Mouse (Mus musculus) embryonic facial prominence, embryonic 14.5 days (tissue): ENCODE results near the gene Fn3krp. TPM values are rescaled to one million over a fixed set of nuclear protein-coding genes. Genes with fewer than 3 reads are reported as not detected.

ENCODE experiments used
- ATAC-seq: fragments of 200-750 bp; cut with Nextera tagmentation; 2 replicates; pipeline ENCODE4 v1.8.0; 2017; ENCODE audit warnings: low read depth, moderate number of reproducible peaks, moderate TSS enrichment
- DNase-seq: peaks from one replicate; pipeline ENCODE4 v3.0.0-alpha.2; 2015; ENCODE audit warnings: low spot score
- H3K27ac ChIP-seq: fragments of 300-500 bp; sonication (generic); replicated peaks from 2 replicates; pipeline ENCODE4 v1.5.1; 2014; ENCODE audit warnings: low read depth, mild to moderate bottlenecking, low read length, moderate library complexity
- H3K27me3 ChIP-seq: fragments of 300-500 bp; sonication (generic); replicated peaks from 2 replicates; pipeline ENCODE4 v1.6.1; 2014; ENCODE audit warnings: low read length; ENCODE audit not compliant: control insufficient read depth, insufficient read depth
- H3K36me3 ChIP-seq: fragments of 300-500 bp; sonication (generic); 2 replicates; pipeline ENCODE4 v1.6.1; 2014; ENCODE audit warnings: low read length, mixed read lengths; ENCODE audit not compliant: control insufficient read depth, insufficient read depth
- H3K4me1 ChIP-seq: fragments of 300-500 bp; sonication (generic); 2 replicates; pipeline ENCODE4 v1.6.1; 2014; ENCODE audit warnings: antibody characterized with exemption, low read length; ENCODE audit not compliant: control insufficient read depth, insufficient read depth
- H3K4me2 ChIP-seq: fragments of 300-500 bp; sonication (generic); 2 replicates; pipeline ENCODE4 v1.6.1; 2014; ENCODE audit warnings: low read depth, mild to moderate bottlenecking, low read length, moderate library complexity, mixed read lengths
- H3K4me3 ChIP-seq: fragments of 300-500 bp; sonication (generic); 2 replicates; pipeline ENCODE4 v1.5.1; 2014; ENCODE audit warnings: low read depth, mild to moderate bottlenecking, low read length
- H3K9ac ChIP-seq: fragments of 300-500 bp; sonication (generic); 2 replicates; pipeline ENCODE4 v1.6.1; 2014; ENCODE audit warnings: low read depth, mild to moderate bottlenecking, low read length, moderate library complexity, mixed read lengths
- H3K9me3 ChIP-seq: fragments of 300-500 bp; sonication (generic); 2 replicates; pipeline ENCODE4 v1.6.1; 2016; ENCODE audit warnings: low read length; ENCODE audit not compliant: control insufficient read depth
- WGBS: fragments of 180-500 bp; shearing (Covaris S2); extraction: QIAGEN DNeasy Blood & Tissue Kit; methylation state at CpG from one replicate; pipeline ENCODE4 v1.1.7; 2014; 5-methylcytosine and 5-hydroxymethylcytosine counted together
- polyA plus RNA-seq: library from polyadenylated mRNA; unstranded; fragments of >200 nt; fragmentation: Nextera tagmentation; extraction: Ambion mirVana; gene quantifications from 2 replicates; pipeline ENCODE4 v1.2.1, GENCODE M21; 2014

Fn3krp gene
- polyA plus RNA-seq, 1 experiment from 2014 or later, result 6.6 TPM

DNA sequence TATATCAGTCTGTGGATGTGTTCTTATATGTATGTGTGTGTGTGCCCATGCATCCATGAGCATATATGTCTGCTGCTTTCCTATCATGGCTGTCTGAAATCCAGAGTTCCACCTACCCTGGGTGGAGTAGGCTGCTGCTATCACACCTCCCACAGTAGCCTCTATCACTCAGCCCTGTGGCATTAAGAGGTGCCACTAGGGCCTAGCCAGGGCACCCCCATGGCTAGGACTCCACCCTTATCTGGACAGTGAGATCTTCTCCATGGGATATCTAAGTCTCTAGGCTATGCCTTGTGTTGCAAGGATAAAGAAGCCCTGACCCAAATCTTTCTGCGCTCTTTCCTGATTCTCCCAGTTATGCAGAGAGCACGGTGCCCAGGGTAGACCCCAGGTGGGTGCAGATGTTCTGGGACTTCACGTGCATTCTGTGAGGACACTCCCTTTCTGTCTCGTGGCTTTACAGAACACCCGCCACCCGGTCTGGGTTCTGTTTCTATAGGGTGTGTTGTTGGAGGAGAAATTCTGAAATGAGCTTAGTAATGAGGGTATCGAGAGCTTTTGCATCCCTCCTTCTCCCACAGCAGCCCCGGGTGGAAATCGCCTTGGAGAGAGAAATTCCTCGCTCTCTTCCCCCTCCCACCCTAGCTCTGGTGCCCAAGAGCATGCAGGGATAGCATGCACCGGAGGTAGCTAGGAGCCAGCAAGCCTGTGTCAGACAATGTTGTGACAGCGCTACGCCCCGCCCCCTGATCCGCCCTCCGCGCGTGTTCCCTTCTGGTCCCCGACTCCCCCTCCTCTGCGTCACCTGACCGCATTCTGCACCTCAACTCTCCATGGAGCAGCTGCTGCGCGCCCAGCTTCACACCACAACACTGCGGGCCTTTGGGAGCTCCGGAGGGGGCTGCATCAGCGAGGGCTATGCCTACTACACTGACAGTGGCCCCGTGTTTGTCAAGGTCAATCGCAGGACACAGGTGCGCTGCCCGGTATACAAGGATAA is 13.3 kb downstream of the Fn3krp start, which contains the start of gene Fn3k:
Gene Fn3k, plus strand, starts transcription at position 758 of the 1,000 bp plus-strand sequence.
- H3K4me1 ChIP-seq, result peaks cover 12% of the 10 kb centered on the region
- ATAC-seq (peak; percentile 95), DNase-seq (peak; percentile 91)
- no peaks in the 10 kb centered on the region for H3K9me3 ChIP-seq
- peak within 1 kb of the TSS; percentile 54 for H3K9ac ChIP-seq
- H3K27ac ChIP-seq, result peak within 1 kb of the TSS; percentile 28; the same call in 1 of the 2 replicates
- peaks cover 16% of the 10 kb centered on the region for H3K36me3 ChIP-seq
- H3K4me2 ChIP-seq, result peak within 1 kb of the TSS; percentile 79
- no peaks in the 10 kb centered on the region for H3K27me3 ChIP-seq
- H3K4me3 ChIP-seq, result peak within 1 kb of the TSS; percentile 41
- 9% methylated on average over 23 of the region's 30 CpGs for WGBS

DNA sequence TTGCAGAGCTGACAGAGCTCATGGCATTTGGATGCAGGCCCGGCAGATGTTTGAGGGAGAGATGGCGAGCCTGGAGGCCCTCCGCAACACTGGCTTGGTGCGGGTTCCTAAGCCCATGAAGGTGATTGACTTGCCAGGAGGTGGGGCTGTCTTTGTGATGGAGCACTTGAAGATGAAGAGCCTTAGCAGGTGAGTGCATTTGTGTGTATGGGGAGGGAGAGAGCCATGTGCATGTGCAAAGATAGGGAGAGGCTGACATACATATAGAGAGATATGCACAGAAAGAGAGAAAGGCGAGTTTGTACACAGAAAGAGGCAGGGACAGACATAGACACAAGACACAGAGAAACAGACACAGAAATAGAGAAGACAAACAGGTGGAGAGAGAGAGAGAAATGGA is 16.0 kb downstream of the Fn3krp start:
- peaks cover 12% of the 10 kb centered on the region for H3K4me1 ChIP-seq
- 73% methylated on average over 5 of the region's 5 CpGs for WGBS
- no peak overlapping the region for H3K4me3 ChIP-seq
- H3K4me2 ChIP-seq, result no peak overlapping the region
- H3K9ac ChIP-seq, result no peak overlapping the region
- no peaks in the 10 kb centered on the region for H3K36me3 ChIP-seq
- ATAC-seq (no peak), DNase-seq (no peak)
- H3K9me3 ChIP-seq, result no peaks in the 10 kb centered on the region
- H3K27ac ChIP-seq, result no peak overlapping the region
- no peaks in the 10 kb centered on the region for H3K27me3 ChIP-seq

DNA sequence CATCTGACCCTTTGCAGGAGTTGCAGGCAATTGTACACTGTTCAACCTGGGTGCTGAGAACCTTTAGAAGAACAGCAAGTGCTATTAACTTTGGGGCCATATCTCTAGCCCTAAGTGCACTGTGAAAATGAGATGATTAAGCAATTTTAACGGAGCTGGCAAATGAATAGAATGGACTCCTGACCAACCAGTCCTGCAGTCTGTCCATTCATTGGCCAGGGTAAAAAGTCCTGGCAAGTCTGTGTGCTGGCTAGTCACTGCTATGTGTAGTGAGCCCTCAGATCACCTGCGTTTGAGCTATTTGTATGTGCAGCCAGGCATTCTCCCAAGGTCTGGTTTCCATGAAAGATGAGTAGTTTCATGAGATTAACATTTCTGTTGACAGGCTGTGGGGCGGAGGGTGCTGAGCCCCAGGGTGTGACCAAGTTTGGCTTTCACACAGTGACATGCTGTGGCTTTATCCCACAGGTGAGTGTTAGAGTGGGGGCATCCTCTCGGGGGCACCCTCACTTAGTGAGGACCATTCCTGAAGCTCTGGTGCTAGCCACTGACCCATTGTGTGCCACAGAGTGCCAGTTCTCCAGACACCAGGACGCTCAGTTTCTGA is 18.6 kb downstream of the Fn3krp start:
- DNase-seq, result no peak
- ATAC-seq, result no peak
- Histone ChIP-seq H3K36me3 (no peaks in the 10 kb centered on the region), H3K9ac (no peak overlapping the region), H3K4me2 (no peak overlapping the region), H3K9me3 (no peaks in the 10 kb centered on the region), H3K27ac (no peak overlapping the region), H3K4me1 (peaks cover 5% of the 10 kb centered on the region), H3K27me3 (no peaks in the 10 kb centered on the region), H3K4me3 (no peak overlapping the region)
- 66% methylated on average over 5 of the region's 5 CpGs for WGBS

DNA sequence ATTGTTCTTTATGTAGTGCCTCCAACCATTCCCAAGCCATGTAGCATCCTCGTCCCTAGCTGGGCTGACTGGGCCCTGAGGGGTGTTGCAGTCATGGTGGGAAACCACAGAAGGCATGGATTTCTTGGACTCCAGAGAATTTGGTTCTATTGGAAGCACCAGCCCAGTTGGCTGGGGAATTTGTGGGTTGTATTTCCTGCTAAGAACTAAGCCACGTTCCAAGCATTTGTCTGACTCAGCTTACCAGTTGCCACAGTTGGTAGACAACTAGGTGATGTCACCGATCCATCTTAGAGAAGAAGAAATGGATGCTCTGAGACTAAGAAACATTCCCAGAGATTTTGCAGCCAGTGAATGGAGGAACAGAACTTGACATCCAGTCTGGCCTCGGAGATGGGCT is 20.5 kb downstream of the Fn3krp start:
- Histone ChIP-seq H3K9ac (no peak overlapping the region), H3K27me3 (no peaks in the 10 kb centered on the region; the same call in 1 of the 2 replicates), H3K4me2 (no peak overlapping the region), H3K9me3 (no peaks in the 10 kb centered on the region), H3K4me3 (no peak overlapping the region), H3K36me3 (no peaks in the 10 kb centered on the region), H3K27ac (no peak overlapping the region), H3K4me1 (no peaks in the 10 kb centered on the region)
- no peak for DNase-seq
- 86% methylated on average over 4 of the region's 4 CpGs for WGBS
- no peak for ATAC-seq

DNA sequence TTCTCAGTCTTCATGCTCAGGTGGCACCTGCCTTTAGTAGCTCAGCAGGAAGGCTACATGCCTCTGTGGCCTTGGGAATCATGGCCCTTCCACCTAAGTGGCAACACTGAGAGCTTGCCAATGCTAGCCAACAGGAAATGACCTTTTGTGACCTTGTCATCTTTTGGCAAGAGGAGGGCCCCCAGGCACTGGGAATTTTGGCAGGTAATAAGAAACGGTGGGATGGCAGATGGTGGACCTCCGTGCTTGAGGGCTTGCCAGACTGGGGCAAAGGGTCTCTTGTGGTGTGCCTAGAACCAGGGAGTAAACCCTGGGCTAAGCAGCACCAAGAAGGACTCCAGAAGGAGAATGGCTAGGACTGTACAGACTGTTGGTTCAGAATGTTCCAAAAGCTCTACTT is 20.9 kb downstream of the Fn3krp start:
- Histone ChIP-seq H3K4me1 (no peaks in the 10 kb centered on the region), H3K9ac (no peak overlapping the region), H3K9me3 (no peaks in the 10 kb centered on the region), H3K36me3 (no peaks in the 10 kb centered on the region), H3K4me3 (no peak overlapping the region), H3K27me3 (no peaks in the 10 kb centered on the region; the same call in 1 of the 2 replicates), H3K4me2 (no peak overlapping the region), H3K27ac (no peak overlapping the region)
- WGBS, result 53% methylated on average over 2 of the region's 2 CpGs
- no peak for DNase-seq
- no peak for ATAC-seq

DNA sequence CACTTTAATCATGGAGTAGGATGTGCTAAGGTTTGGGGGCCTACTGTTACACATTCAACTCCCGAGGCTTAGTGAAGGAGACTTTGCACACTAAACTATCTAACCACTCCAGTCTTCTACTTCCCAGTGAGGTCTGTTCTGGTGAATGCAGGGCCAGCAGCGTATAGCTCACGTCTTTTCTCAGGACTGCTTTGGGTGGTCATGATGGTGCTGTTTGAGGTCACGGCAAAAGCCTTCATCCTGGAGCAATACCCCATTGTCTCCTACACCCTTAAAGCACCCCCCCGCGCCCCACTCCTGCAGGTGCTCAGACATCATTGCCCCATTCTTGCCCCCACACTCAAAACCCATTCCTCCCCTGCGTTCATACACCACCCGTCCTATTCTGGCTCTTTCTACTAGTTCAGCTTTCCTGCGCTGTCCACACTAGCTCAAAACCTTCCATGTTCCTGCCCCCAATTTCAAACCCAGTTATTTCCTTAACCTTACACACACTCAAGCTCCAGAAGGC is 30.1 kb downstream of the Fn3krp start:
- Histone ChIP-seq H3K4me1 (peaks cover 7% of the 10 kb centered on the region; the same call in 1 of the 2 replicates), H3K36me3 (peaks cover 9% of the 10 kb centered on the region), H3K9ac (peak overlapping the region; percentile 71; the same call in 1 of the 2 replicates), H3K27ac (no peak overlapping the region), H3K27me3 (no peaks in the 10 kb centered on the region), H3K4me3 (peak overlapping the region; percentile 91), H3K4me2 (peak overlapping the region; percentile 80), H3K9me3 (no peaks in the 10 kb centered on the region)
- 25% methylated on average over 9 of the region's 9 CpGs for WGBS
- ATAC-seq (peak; percentile 1; the same call in 1 of the 2 replicates), DNase-seq (no peak)

DNA sequence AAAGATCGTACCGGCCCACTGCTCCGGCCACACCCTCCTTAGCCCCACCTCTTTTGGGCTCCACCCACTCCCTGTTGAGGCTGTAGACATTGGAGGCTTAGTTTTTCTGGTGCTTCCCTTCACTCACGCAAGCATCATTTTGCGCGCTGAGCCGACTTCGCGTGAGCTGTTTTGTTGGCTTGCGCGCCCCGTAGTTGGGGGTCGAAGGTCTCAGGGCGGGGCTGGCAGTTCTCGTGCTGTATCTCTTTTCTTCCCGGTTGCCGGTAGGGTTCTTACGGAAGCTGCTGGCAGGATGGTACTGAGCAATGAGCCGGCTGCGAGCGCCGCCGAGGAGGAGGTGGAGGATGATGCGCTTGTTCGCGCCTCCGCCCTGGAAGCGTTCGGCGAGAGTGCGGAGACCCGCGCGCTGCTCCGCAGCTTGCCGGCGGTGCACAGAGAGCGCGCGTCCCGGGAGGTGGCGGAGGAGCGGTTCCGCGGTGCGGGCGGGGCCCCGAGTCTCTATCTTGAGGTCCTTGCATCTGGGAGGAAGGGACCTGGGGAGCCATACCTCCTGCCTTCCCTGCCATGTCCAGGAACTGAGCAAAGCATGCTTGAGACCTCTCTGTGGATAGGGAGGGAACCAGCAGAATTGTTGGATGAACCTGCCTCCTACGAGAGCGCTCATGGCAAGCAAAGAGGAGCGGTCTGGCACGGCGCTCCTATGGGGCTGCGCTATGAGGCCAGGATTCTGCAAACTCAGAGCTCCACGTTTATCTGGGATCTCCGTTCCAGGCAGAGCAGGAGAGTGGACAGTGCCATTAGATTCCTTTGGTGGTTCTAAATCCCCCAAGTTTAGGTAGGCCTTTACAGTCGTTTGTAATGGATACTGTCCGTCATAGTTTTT is 30.8 kb downstream of the Fn3krp start, which contains the start of gene Tbcd:
Gene Tbcd, plus strand, starts transcription at position 197 of the 883 bp plus-strand sequence.
- no peaks in the 10 kb centered on the region for H3K9me3 ChIP-seq
- ATAC-seq, result peak; percentile 96
- peak within 1 kb of the TSS; percentile 48 for H3K27ac ChIP-seq
- no peaks in the 10 kb centered on the region for H3K27me3 ChIP-seq
- DNase-seq, result peak; percentile 96
- peak within 1 kb of the TSS; percentile 80 for H3K4me2 ChIP-seq
- peaks cover 9% of the 10 kb centered on the region for H3K36me3 ChIP-seq
- peaks cover 7% of the 10 kb centered on the region; the same call in 1 of the 2 replicates for H3K4me1 ChIP-seq
- H3K4me3 ChIP-seq, result peak within 1 kb of the TSS; percentile 91
- peak within 1 kb of the TSS; percentile 71 for H3K9ac ChIP-seq
- under 1% methylated on average over 58 of the region's 58 CpGs for WGBS

DNA sequence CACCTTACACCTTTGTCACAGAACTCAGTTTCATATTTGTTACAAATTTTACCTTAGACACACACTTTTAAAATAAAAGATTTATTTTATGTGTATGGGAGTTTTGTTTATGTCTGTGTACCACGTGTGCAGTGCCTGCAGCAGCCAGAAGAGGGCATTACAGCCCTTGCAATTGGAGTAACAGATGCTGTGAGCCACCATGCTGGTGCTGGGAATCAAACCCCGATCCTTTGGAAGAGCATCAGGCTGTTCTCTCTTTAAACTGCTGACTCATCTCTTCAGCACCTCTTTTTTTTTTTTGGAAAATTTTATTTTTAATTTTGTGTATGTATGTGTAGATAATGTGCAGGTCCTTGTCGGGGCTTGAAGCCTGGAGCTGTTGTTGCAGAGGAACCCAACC is 36.7 kb downstream of the Fn3krp start:
- H3K9me3 ChIP-seq, result no peaks in the 10 kb centered on the region
- no peak overlapping the region for H3K9ac ChIP-seq
- H3K27me3 ChIP-seq, result no peaks in the 10 kb centered on the region
- DNase-seq (no peak), ATAC-seq (no peak)
- no peak overlapping the region for H3K4me3 ChIP-seq
- WGBS, result 93% methylated on average over 3 of the region's 3 CpGs
- H3K4me2 ChIP-seq, result no peak overlapping the region
- H3K4me1 ChIP-seq, result peaks cover 3% of the 10 kb centered on the region; the same call in 1 of the 2 replicates
- no peak overlapping the region for H3K27ac ChIP-seq
- H3K36me3 ChIP-seq, result peaks cover 62% of the 10 kb centered on the region
